Comparison of ENCODE assay signal across 14 mouse cellular contexts in the genomic region with DNA sequence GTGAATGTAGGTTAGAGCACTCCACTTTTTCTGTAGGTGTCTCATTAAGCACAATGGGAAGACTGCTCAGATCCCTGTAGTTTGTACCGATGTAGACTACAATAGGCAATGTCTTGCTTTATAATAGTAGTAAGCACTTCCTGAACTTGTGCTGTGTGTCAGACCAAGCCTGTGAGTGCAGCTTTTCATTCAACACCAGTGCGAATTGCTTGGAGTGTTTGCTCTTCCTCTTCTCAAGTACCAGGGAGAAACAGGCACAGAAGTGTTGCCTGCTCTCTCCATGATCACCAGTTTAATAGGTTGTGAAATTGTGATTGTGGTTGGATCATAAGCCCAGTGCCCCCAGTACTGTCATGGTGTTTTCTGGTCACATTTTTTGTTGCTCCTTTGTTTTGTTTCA. TPM values are rescaled to one million over a fixed set of nuclear protein-coding genes. Genes with fewer than 3 reads are reported as not detected.
DNase-seq lines count a peak whose midpoint lies in the region; ATAC-seq and TF ChIP-seq lines count a peak whose summit lies in the region.
"Had no signal": no experiment of that assay in that cellular context is flagged by ENCODE, and none has a peak within 500 bp of the region (broad histone marks: within the 10 kb centered on the region; RNA-seq: fewer than 3 reads in every experiment).

No protein-coding gene starts in this region.

- no peak for TF ChIP-seq EP300 in heart, adult 2 months (IDR thresholded peaks at IDR 0.05; ENCODE audit: insufficient read depth, low read depth, low read length)

- no peak for DNase-seq in heart, adult 2 months
- no peak for DNase-seq in kidney, adult 9 months
- peak; percentile 13 for DNase-seq in Muller cell, postnatal 12 days (ENCODE audit: inconsistent ontology term)
- no peak for DNase-seq in retina, postnatal 1 day
- DNase-seq: adrenal gland, postnatal 25 days; kidney, adult 2 months; kidney, postnatal 36 days; liver; thymus, postnatal 36 days had no signal

- H3K36me3 ChIP-seq in heart, adult 2 months (ENCODE audit: control insufficient read depth, insufficient read depth, low read length) = peaks cover 7% of the 10 kb centered on the region
- no peaks in the 10 kb centered on the region for H3K36me3 ChIP-seq in heart, embryonic 11.5 days (ENCODE audit: control insufficient read depth, insufficient read depth, low read length)
- no peaks in the 10 kb centered on the region for H3K36me3 ChIP-seq in kidney, embryonic 15.5 days
- H3K36me3 ChIP-seq: midbrain, embryonic 12.5 days had no signal

- H3K4me2 ChIP-seq in heart, embryonic 11.5 days = no peak overlapping the region; the same call in 1 of the 2 replicates
- H3K4me2 ChIP-seq in kidney, embryonic 15.5 days = no peak overlapping the region
- H3K4me2 ChIP-seq: midbrain, embryonic 12.5 days had no signal

- peaks cover 36% of the 10 kb centered on the region for H3K4me1 ChIP-seq in heart, adult 2 months (ENCODE audit: control insufficient read depth, insufficient read depth, low read length)
- H3K4me1 ChIP-seq in heart, embryonic 11.5 days (ENCODE audit: control insufficient read depth, insufficient read depth, low read length) = peaks cover 17% of the 10 kb centered on the region
- H3K4me1 ChIP-seq in kidney, embryonic 15.5 days = peaks cover 26% of the 10 kb centered on the region
- peaks cover 13% of the 10 kb centered on the region for H3K4me1 ChIP-seq in cortical plate, adult 2 months (ENCODE audit: control insufficient read depth, insufficient read depth, low read length)

- TF ChIP-seq POLR2A in heart, adult 2 months (IDR thresholded peaks at IDR 0.05; ENCODE audit: insufficient read depth, low read depth, low read length) = no peak
- no peak for TF ChIP-seq POLR2A in cortical plate, adult 2 months (IDR thresholded peaks at IDR 0.05; ENCODE audit: extremely low read depth, insufficient read depth, low read length)

- no peak overlapping the region for H3K4me3 ChIP-seq in heart, adult 2 months
- H3K4me3 ChIP-seq in heart, embryonic 11.5 days (ENCODE audit: low read depth, low read length) = no peak overlapping the region
- no peak overlapping the region for H3K4me3 ChIP-seq in kidney, embryonic 15.5 days (replicated peaks)
- H3K4me3 ChIP-seq in cortical plate, adult 2 months (ENCODE audit: insufficient read depth, low read length) = no peak overlapping the region
- H3K4me3 ChIP-seq: midbrain, embryonic 12.5 days had no signal

- intact Hi-C loops in heart, adult 2 months (cut with DNase I) = loop anchor here (5.0 kb wide), 1 partner anchor 38 kb away; no protein-coding TSS in a partner anchor

- H3K9ac ChIP-seq in heart, adult 2 months (ENCODE audit: low read depth, low read length) = no peak overlapping the region
- no peak overlapping the region for H3K9ac ChIP-seq in heart, embryonic 11.5 days (ENCODE audit: low read depth, low read length)
- H3K9ac ChIP-seq in kidney, embryonic 15.5 days = no peak overlapping the region
- H3K9ac ChIP-seq: midbrain, embryonic 12.5 days had no signal

- peak overlapping the region; percentile 45 for H3K27ac ChIP-seq in heart, adult 2 months
- H3K27ac ChIP-seq in heart, embryonic 11.5 days (ENCODE audit: low read depth, low read length) = no peak overlapping the region
- H3K27ac ChIP-seq in kidney, embryonic 15.5 days = 0 out of 2 replicates have a peak overlapping the region, but pooled peaks have one; percentile 4
- H3K27ac ChIP-seq in cortical plate, adult 2 months (ENCODE audit: insufficient read depth, low read length) = peak overlapping the region; percentile 69; the same call in 1 of the 2 replicates
- H3K27ac ChIP-seq: macrophage; midbrain, embryonic 12.5 days had no signal

- H3K27me3 ChIP-seq in heart, adult 2 months (ENCODE audit: control insufficient read depth, insufficient read depth, low read length) = no peaks in the 10 kb centered on the region
- no peaks in the 10 kb centered on the region for H3K27me3 ChIP-seq in heart, embryonic 11.5 days (ENCODE audit: control insufficient read depth, insufficient read depth, low read length)
- H3K27me3 ChIP-seq in kidney, embryonic 15.5 days = no peaks in the 10 kb centered on the region
- H3K27me3 ChIP-seq: midbrain, embryonic 12.5 days had no signal

- WGBS in heart, adult 2 months = 41% methylated on average over 2 of the region's 2 CpGs
- WGBS in heart, embryonic 11.5 days (ENCODE audit: insufficient replicate concordance) = 41% methylated on average over 2 of the region's 2 CpGs
- 54% methylated on average over 2 of the region's 2 CpGs for WGBS in kidney, embryonic 15.5 days

- ATAC-seq in heart, embryonic 11.5 days (replicated peaks; ENCODE audit: insufficient number of reproducible peaks, low FRiP score, low TSS enrichment) = no peak
- no peak for ATAC-seq in kidney, embryonic 15.5 days (replicated peaks; ENCODE audit: low FRiP score)

- TF ChIP-seq CTCF in heart, adult 2 months (IDR thresholded peaks at IDR 0.05) = no peak
- TF ChIP-seq CTCF in cortical plate, adult 2 months (IDR thresholded peaks at IDR 0.05; ENCODE audit: extremely low read depth, insufficient read depth, low read length) = no peak

- H3K9me3 ChIP-seq in heart, embryonic 11.5 days (replicated peaks; ENCODE audit: control insufficient read depth, low read length) = no peaks in the 10 kb centered on the region
- no peaks in the 10 kb centered on the region for H3K9me3 ChIP-seq in kidney, embryonic 15.5 days (replicated peaks)
- H3K9me3 ChIP-seq: midbrain, embryonic 12.5 days had no signal

- H3K79me2 ChIP-seq in heart, adult 2 months (replicated peaks; ENCODE audit: control insufficient read depth, insufficient read depth, low read length) = peaks cover 5% of the 10 kb centered on the region

RNA-seq across cellular contexts. Expression of gene Dock4, which starts 18.1 kb away (rescaled TPM):
- total RNA-seq in heart, adult 2 months (2021) = 10 to 100 TPM; 11.2 to 13.6 TPM
- polyA plus RNA-seq in heart, adult 2 months (2012; rRNA removed) = 4.3 and 7.5 TPM in 2 replicates
- 6.1 and 8.1 TPM in 2 replicates for polyA plus RNA-seq in heart, embryonic 11.5 days (2014; fragmentation: Nextera tagmentation; extraction: Ambion mirVana)
- polyA plus RNA-seq in kidney, embryonic 15.5 days (2015; fragmentation: Nextera tagmentation; extraction: Ambion mirVana) = 15.3 and 17.0 TPM in 2 replicates
- 41.2 and 45.0 TPM in 2 replicates for polyA plus RNA-seq in cortical plate, adult 2 months (2012; rRNA removed)

RNA-seq across cellular contexts. Expression of gene Zfp277, which starts 18.1 kb away (rescaled TPM):
- total RNA-seq in heart, adult 2 months (2021) = 10 to 100 TPM; 10.6 to 10.9 TPM
- polyA plus RNA-seq in heart, adult 2 months (2012; rRNA removed) = 5.2 and 8.5 TPM in 2 replicates
- polyA plus RNA-seq in heart, embryonic 11.5 days (2014; fragmentation: Nextera tagmentation; extraction: Ambion mirVana) = 32.4 and 35.8 TPM in 2 replicates
- polyA plus RNA-seq in kidney, embryonic 15.5 days (2015; fragmentation: Nextera tagmentation; extraction: Ambion mirVana) = 38.6 and 40.7 TPM in 2 replicates
- 18.1 and 19.4 TPM in 2 replicates for polyA plus RNA-seq in cortical plate, adult 2 months (2012; rRNA removed)
